Mouse (Mus musculus) heart, postnatal 14 days (tissue): ENCODE results near the gene Slc2a6. TPM values are rescaled to one million over a fixed set of nuclear protein-coding genes. Genes with fewer than 3 reads are reported as not detected.
A peak's percentile ranks its signal among the peaks of the same experiment; 100 is the strongest.

Experiments
- DNase-seq, 2 experiments: peaks; one replicate each; pipeline ENCODE4 v3.0.0; 2021 to 2022
- intact Hi-C: fragments of 180-260 bp; cut with DNase I; formaldehyde crosslinking; loops from one replicate; pipeline ENCODE4 v1.15.1; 2025
- total RNA-seq, 2 experiments: library from RNA; stranded (reverse); gene quantifications; 2 replicates each; pipeline ENCODE4 v1.2.3; 2021

Slc2a6 gene
- total RNA-seq, 2 experiments from 2014 or later, result 0.41 TPM

DNA sequence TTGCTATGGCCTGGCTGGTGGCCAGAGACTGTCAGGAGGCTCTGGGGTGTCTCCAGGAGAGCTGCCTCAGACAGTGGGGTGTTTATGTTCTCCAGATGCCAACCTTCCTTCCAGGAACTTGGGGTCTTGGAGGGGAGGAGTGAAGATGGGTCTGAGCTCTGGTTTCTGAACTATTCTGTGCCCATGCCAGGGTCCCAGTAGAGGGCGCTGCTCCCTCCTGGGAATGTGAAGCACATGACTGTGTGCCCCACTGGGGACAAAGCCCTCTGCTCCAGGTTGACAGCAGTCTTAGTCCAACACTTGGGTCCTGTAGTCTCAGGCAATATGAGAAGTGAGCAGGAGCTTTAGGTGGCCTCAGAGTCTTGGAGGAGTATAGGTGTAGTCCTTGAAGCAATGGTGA, 11.5 kb upstream of the Slc2a6 start:
- intact Hi-C loops, result loop anchor here (2.0 kb wide), 2 partner anchors 22 to 192 kb away; no protein-coding TSS in a partner anchor
- DNase-seq, result no peak

DNA sequence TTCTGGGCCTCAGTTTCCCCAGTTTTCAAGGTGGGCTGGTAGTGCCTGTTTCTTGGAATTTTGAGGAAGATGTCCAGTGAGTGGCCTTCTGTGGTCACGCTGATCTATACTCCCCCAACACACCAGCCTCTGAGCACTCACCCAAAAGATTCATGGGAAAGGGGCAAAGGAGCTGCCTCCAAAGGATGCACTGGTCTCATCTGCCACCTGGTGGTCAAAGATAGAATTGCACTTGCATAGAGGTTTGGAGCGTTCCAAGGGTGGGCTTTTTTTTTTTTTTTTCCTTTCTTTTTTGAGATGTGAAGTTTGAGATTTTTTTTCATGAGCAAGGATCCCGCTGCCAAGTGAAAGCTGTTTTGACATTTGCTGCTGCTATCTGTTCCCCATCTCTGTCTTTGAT, 10.8 kb upstream of the Slc2a6 start:
- peak; percentile 70 to 87 for DNase-seq
- intact Hi-C loops, result loop anchor here (1.0 to 2.0 kb wide), 4 partner anchors 22 to 391 kb away; no protein-coding TSS in a partner anchor

DNA sequence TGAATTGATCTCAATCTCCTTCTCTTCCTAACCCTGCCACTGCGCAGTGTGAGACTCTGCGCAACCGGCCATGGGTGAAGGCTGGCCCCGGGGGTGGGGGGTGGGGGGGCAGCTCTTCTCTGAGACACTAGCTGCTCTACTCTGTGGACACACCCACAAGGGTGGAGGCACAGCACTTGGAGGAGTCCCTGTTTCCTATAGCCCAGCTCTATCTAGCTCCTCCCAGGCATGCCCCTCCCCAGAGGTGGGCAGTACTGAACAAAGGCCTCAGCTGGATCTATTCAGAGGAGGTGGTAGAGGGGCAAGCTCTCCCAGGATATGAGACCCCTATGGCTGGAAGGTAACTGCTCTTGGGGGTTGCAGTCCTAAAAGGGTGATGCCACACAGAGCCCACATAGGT, 9.2 kb upstream of the Slc2a6 start:
- intact Hi-C loops, result no loop called here
- DNase-seq, result no peak

DNA sequence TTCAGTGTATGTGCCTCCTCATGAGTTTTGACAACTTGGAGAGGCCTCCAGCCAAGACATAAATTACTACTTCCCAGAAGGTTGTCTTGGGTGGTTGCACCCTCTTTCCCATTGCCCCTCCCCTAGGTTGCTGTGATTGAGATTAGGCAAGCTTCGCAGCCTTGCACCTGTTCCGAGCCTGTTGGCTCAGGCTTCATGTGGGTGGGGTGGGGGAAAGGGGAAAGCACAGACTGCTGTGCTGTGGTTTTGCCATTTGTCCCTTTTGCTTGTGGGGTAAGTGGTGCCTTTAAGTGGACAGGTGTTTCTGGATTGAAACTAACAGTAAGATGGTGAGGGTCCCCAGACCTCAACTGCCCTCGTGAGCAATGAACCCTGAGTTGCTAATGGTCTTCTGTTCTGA, 8.2 kb upstream of the Slc2a6 start:
- no peak for DNase-seq

DNA sequence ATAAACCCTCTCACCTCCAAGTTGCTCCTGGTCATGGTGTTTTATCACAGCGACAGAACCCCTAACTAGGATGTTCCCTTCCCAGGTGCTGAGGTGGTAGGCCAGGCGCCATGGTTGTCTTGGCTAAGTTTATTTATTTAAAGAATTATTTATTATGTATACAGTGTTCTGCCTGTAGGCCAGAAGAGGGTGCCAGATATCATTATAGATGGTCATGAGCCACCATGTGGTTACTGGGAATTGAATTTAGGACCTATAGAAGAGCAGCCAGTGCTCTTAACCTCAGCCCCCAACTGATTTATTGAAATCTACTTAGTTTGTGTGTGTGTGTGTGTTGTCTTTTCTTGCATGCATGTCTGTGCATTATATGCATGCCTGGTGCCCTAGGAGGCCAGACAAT, 4.6 kb upstream of the Slc2a6 start:
- DNase-seq, result no peak
- intact Hi-C loops, result no loop called here

More for the DNA sequence above, 8.2 kb upstream of the Slc2a6 start:
- intact Hi-C loops, result no loop called here

DNA sequence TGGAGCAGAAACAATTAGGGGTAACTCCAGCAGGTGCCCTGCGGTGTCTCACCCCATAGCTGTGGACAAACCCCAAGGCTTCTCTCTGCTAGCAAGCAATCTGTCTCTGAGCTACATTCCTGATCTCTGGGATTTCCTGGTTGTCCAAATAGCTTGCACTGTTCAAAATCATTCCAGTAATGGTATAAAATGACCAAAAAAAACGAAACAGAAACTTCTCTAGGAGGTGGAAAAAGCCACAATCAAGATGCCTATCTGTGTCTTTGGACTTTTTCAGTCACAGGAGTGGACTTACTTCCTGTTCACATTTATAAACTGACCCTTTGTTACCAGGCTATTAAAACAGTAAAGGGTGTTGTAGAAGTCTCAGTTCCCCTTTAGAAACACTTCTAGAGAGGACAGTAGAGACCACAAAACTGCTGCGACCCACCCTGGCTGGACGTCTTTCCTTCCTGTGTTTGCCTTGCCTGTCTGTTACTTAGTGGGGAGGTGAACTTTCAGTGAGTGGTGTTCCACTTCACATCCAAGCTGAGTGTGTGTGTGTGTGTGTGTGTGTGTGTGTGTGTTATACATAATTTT, 728 bp upstream of the Slc2a6 start:
- no peak for DNase-seq
- intact Hi-C loops, result loop anchor here (5.0 kb wide), 1 partner anchor 121 kb away; no protein-coding TSS in a partner anchor

DNA sequence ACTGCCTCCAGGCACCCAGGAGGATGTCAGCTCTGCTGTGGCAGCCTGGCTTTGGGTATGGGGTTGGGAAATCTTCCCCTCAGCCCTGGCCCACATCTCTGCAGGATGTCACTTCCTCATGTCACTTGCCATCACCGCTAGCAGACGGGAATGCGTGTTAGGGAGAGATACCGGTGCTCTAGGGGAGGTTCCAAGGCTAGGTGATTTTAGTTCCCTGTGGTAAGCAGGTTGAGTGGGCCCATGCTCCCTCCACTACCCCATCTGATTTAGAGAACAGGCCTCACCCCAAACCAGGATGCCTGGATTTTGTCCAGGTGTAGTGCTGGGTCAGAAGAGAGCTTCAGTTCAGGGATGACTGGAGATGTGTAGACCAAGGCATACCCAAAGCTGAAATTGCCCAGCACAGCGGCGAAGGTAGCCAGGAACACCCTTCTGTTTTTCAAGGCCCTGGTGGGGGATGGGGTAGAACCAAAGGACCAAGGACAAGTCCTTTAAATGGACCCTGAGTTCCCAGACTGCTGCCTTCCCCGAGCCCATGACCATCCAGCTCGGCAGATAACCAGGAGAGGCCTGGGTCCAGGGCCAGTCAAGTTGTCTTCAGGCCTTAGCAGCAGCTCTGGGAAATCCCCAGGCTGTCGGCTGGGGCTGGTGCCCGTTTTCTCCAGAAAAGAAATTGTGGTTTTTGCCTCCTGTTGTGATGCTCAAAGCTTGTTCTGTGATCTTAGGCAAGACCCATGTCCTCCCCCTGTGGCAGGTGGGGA, 761 bp downstream of the Slc2a6 start:
- intact Hi-C loops, result loop anchor here (5.0 kb wide), 1 partner anchor 120 kb away; no protein-coding TSS in a partner anchor
- no peak for DNase-seq

DNA sequence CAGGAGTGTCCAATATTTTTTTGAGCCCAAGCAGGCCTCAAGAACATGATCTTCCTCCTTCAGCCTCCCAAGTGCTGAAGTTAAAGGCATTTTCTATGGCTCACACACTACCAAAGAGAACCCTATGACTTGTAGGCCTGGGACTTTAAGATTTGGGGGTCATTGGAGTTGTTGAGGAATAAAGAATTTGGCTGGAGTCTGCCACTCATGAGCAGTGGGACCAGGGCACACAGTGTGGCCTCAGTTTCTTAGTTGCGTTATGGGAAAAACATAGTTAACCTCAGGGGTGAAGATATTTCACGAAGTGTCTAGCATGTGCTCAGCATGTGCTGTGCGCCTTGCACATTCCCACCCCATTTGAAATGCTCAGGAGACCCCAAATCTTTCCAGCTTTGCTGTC, 1.5 kb downstream of the Slc2a6 start:
- intact Hi-C loops, result loop anchor here (5.0 kb wide), 1 partner anchor 119 kb away; no protein-coding TSS in a partner anchor
- DNase-seq, result no peak

DNA sequence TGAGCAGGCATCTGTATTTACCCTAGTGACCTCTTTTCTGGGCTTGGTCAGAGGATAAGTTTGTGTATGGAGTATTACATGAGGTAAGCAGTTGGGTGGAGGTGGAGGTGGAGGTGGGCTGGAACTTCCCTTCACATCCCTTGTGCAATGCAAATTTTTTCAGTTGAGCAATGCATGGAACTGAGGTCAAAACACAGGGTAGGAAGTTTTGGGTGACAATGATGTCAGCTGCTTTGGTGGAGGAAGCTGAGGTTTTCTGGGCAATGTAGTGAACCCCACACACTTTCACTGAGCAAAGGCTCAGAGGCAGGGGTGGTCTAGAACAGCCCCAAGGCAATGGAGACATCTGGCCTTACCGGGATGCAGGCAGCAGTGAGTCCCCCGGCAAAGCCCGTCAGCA, 2.3 kb downstream of the Slc2a6 start:
- intact Hi-C loops, result loop anchor here (5.0 kb wide), 1 partner anchor 118 kb away; no protein-coding TSS in a partner anchor
- no peak for DNase-seq

DNA sequence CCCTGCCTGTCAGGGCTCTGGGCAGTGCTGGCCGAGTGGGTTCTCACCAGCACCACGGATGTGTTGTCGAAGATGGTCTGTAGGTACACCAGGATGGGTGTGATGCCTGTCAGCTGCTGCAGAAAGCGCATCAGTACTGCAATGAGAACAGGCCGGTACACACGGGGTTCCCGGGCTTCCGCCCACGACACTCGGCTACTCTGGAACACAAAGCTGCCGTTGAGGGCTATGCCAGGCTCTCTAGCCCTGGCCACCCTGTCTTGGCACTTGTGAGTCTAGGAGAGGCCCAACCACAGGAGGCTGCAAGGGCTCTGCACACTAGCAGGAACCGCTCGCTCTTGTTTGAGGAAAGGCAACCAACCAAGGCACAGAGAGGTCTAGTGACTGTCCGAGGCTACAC, 3.7 kb downstream of the Slc2a6 start:
- DNase-seq, result no peak
- intact Hi-C loops, result no loop called here

DNA sequence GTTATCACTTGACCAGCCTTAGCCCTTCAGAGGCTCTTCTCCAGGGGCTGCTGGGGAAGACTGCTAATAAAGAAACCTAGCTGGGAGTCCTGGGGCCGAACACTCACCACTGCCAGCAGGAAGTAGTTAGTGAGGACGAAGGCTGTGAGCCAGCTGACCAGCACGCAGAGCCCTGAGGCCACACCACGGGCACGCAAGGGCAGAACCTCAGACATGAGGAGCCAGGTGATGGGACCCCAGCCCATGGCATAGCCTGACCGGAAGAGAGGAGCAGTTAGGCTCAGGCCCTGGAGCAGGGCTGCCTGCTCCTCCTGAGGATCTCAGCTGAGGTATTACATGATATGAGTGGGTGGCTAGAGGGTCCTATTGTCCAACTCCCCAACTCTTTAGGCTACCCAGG, 5.2 kb downstream of the Slc2a6 start:
- no peak for DNase-seq
- intact Hi-C loops, result no loop called here

DNA sequence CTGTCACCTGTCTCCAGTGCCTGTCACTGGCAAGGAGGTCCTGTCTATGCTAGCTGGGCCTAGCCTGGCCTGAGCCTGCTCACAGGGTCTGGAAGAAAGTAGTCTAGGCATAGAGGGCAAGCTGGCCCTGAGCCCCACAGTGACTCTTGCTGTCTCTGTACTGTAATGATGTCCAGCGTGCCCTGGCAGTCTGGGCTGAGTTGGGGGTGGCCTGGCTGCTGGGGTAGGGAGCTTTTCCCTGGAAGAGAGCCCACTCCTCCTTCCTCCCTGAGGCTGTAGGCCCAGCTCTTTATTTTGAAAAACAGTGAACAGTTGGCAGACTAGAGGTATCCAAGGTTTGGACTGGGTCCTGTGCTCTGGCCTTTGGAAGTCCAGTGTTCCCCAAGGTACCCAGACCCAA, 6.7 kb downstream of the Slc2a6 start:
- intact Hi-C loops, result no loop called here
- no peak for DNase-seq

DNA sequence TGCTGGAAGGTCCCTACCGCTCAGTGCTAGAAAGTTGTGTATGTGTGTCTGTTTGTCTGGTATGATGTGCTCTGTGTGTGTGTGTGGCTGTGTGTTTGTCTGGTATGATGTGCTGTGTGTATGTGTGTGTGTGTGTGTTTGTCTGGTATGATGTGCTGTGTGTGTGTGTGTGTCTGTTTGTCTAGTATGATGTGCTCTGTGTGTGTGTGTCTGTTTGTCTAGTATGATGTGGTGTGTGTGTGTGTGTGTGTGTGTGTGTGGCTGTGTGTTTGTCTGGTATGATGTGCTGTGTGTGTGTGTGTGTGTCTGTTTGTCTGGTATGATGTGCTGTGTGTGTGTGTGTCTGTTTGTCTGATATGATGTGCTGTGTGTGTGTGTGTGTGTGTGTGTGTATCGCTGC, 8.3 kb downstream of the Slc2a6 start:
- DNase-seq, result no peak
- intact Hi-C loops, result no loop called here

DNA sequence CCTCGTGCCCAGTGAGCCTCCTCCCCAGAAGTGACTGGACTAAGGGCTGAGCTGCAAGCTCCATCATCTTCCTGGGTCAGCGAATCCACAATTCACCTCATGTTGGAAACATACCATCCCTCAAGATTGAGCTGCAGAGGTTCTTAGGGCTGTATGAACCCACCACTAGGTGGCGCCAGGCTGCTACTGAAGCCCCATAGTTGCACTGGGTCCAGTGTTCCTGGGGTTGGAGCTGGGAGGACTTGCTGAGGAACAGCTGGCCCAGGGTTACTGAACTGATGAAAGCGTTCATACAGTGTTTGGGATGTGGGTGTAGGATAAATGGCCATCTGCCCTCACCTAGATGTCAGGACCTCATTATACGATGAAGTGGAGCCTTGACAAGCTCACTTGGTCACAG, 10.0 kb downstream of the Slc2a6 start:
- intact Hi-C loops, result loop anchor here (1.0 to 2.0 kb wide), 2 partner anchors 21 to 219 kb away; no protein-coding TSS in a partner anchor
- peak; percentile 78 to 84 for DNase-seq

DNA sequence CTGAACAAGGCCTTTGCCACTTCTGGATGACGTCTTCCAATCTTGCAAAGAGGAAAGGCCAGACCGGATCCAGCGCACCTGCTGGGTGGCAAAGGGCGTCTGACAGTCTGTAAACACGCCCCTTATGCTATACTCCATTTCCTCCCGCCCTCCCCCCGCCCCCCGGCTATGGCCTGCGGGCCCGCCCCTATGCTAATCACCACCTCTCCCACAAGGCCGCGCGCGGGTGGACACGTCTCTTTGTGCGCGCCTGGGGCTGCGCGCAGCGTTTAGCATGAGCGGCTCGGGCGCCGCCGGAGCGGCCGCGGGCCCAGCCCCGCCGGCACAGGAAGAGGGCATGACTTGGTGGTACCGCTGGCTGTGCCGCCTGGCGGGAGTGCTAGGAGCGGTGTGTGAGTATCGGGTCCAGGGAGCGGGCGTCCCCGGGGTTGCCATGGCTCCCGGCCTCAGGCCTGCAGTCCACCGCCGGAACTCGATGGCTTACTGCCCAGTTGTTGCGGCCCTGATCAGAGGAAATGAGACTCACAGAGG, 18.0 kb downstream of the Slc2a6 start, which contains the start of gene Cacfd1:
Cacfd1 (plus strand) TSS at position 213 of the 531 bp plus-strand sequence.
- peak; percentile 86 to 88 for DNase-seq
- intact Hi-C loops, result loop anchor here (2.0 kb wide), 1 partner anchor 45 kb away; the partner anchor contains the start of gene Rexo4

DNA sequence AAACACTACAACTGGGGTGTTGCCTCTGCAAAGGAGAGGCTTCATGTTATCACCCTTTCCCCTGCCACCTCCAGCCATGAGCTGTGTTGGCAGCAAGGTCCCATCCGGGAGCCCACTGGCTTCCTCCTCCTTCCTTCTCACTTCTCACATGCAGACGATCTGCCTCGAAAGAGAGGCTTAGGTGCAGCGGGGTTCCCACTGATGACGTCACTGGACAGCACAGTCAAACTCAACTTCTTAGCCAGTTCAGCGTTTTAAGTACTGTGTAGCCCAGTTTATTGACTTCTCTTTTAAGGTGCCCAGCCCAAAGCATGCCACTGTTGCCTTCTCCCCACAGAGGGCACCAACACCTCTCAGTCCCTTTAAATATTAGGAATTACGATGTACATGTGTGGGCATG, 20.1 kb downstream of the Slc2a6 start:
- no peak for DNase-seq
- intact Hi-C loops, result loop anchor here (2.0 kb wide), 1 partner anchor 43 kb away; the partner anchor contains the start of gene Rexo4

DNA sequence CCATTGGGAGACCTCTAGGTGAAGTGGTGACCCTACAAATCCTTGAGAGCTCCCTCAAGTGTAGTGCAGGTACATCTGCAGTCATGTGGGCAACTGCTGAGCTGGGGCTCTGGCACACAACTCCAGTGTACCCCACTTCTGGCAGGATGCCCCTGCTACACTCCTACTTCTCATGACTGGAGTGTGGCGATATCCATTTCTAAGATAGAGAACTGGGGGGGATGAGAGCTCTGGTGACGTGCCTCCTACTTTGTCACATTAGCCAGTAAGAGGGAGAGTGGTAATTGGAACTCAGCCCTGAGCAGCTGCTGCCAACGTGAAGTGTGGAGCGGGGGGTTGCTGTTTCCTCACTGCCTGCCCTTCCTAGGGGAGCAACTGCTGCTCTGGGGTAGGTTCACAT, 21.5 kb downstream of the Slc2a6 start:
- DNase-seq, result no peak
- intact Hi-C loops, result no loop called here

DNA sequence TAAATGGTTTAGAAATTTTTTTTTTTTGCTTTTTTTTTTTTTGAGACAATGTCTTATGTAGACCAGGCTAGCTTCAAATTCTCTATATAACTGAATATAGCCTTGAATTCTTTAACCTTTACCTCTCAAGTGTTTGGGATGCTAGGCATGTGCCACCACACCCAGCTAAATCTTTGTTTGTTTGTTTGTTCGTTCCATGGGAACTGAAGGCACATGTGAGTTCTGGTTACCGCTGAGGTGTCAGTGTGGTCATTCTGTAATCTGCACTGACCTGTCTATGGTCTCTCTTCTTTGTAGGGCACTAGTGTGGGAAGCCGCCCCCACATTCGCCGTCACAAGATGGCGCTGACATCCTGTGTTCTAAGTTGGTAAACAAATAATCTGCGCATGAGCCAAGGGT, 29.8 kb downstream of the Slc2a6 start:
- DNase-seq, result no peak
- intact Hi-C loops, result no loop called here

DNA sequence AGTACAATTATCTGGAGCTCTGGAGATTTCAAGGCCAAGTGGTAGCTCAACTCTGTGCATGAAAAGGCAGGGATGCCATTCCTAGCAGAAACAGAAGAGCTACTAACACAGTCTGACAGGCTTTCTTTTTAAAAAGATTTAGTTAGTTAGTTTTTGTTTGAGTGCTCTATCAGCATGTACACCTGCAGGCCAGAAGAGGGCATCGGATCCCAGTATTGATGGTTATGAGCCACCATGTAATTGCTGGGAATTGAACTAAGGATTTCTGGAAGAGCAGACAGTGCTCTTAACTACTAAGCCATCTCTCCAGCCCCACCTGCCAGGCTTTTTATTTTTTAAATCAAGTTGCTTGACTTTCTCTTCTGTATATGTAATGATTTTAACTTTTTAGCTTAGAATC, 30.3 kb downstream of the Slc2a6 start:
- DNase-seq, result no peak
- intact Hi-C loops, result no loop called here

DNA sequence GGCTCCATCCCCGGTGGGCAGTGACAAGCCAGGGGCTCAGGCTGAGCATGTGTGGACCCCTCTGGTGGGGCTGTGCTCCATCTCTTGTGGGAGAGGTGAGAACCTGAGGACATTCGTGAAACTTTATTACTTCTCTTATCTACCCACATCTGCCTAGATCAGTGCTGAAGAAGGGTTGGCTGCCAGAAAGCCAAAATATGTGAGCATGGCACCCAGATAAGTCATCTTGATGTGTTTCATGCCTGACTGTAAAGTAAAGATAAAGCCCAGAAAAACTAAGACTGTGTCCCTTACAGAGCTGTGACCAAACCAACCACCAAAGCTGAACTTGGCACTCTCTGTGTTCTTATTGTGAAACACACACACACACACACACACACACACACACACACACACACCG, 33.9 kb downstream of the Slc2a6 start:
- no peak for DNase-seq
- intact Hi-C loops, result no loop called here

DNA sequence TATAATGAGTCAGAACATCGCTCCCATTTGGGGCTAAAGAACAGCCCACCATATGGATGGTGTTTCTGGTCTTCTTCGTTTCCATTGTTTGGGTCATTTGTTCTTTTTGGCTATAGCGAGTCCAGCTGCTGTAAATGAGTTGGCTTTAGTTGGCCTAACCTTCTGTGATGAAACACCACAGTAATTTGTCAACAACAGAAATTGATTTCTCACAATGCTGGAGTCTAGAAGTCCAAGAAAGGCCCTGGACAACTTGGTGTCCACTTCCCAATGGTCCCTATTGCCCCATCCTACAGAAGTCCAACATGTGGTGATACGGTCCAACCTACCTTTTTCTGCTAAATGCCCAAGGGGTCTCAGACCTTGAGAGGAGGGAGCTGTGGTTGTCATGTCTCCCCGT, 43.2 kb downstream of the Slc2a6 start:
- intact Hi-C loops, result no loop called here
- DNase-seq, result no peak
